Mouse (Mus musculus) megakaryocyte, embryonic 14.5 days (primary cell): ENCODE measurements at regions not wholly inside any gene's neighbourhood (a gene's known extent, or its start where the extent isn't known, plus 50 kb on each side); places are given as distances from the start of the nearest gene placed in this dataset.

ENCODE experiments used
- FLI1 ChIP-seq: IDR thresholded peaks from 2 replicates; pipeline ENCODE4 v1.6.1; 2012; ENCODE audit warnings: low read length, inconsistent platforms, mixed read lengths
- GATA1 ChIP-seq: IDR thresholded peaks from 3 replicates; pipeline ENCODE4 v1.6.1; 2012; ENCODE audit warnings: mixed read lengths, low read length, inconsistent platforms, borderline replicate concordance

DNA sequence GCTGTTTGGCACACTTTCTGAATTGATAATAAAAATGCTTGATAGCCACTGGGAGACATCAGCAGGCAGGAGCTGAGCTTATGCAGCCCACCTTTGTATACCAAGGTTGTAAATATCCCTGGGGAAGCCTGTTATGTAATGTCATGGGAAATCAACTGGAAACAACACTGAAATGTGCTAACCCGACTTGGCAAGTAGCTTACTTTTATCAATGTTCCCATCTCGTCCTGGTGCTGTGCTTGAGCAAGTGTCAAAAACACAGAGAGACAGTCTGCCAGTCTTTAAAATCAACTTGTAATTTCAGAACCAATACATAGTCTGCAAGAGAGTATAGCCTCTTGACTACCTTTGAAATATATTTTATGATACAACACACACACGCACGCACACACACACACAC is 391.7 kb upstream of the Fam241a start:
- TF ChIP-seq GATA1: no peak
- TF ChIP-seq FLI1: no peak
